Mouse (Mus musculus) liver, embryonic 14.5 days (tissue): ENCODE measurements around the gene Lias. TPM values are rescaled to one million over a fixed set of nuclear protein-coding genes. Genes with fewer than 3 reads are reported as not detected.
A peak's percentile ranks its signal among the peaks of the same experiment; 100 is the strongest.

ENCODE experiments used
- ATAC-seq: fragments of 200-750 bp; cut with Nextera tagmentation; 2 replicates; pipeline ENCODE4 v1.8.0; 2017; ENCODE audit warnings: moderate number of reproducible peaks, mild to moderate bottlenecking, moderate library complexity; ENCODE audit not compliant: insufficient read depth
- DNase-seq, 3 experiments: peaks; one replicate each; pipeline ENCODE4 v3.0.0-alpha.2; 2012 to 2013; ENCODE audit warnings: low read depth in 3 of 3, low spot score in 3 of 3
- H3K27ac ChIP-seq: fragments of 300-500 bp; sonication (generic); 2 replicates; pipeline ENCODE4 v1.5.1; 2014; ENCODE audit warnings: moderate library complexity, mild to moderate bottlenecking, control low read depth, inconsistent platforms
- H3K27me3 ChIP-seq: fragments of 300-500 bp; sonication (generic); 2 replicates; pipeline ENCODE4 v1.6.1; 2014; ENCODE audit warnings: mild to moderate bottlenecking, low read length, moderate library complexity; ENCODE audit not compliant: control insufficient read depth, insufficient read depth
- H3K36me3 ChIP-seq: fragments of 300-500 bp; sonication (generic); replicated peaks from 2 replicates; pipeline ENCODE4 v1.6.1; 2014; ENCODE audit warnings: low read depth; ENCODE audit not compliant: control insufficient read depth, insufficient read depth
- H3K4me1 ChIP-seq, 2 experiments: fragments of 200-500 bp in 1 of 2; fragments of 300-500 bp in 1 of 2; sonication (generic) in 1 of 2; replicated peaks; 2 replicates each; pipeline ENCODE4 v1.6.1; 2012 to 2014; ENCODE audit warnings: antibody characterized with exemption in 1 of 2, inconsistent platforms in 1 of 2, low read length in 1 of 2; ENCODE audit not compliant: control insufficient read depth in 2 of 2, insufficient read depth in 2 of 2
- H3K4me2 ChIP-seq: fragments of 300-500 bp; sonication (generic); 2 replicates; pipeline ENCODE4 v1.6.1; 2014; ENCODE audit warnings: low read depth, mild to moderate bottlenecking, control low read depth, moderate library complexity
- H3K4me3 ChIP-seq, 2 experiments: fragments of 200-500 bp in 1 of 2; fragments of 300-500 bp in 1 of 2; sonication (generic) in 1 of 2; 2 replicates each; pipeline ENCODE4 v1.5.1; 2012 to 2014; ENCODE audit warnings: low read depth in 2 of 2, low read length in 2 of 2, mild to moderate bottlenecking in 2 of 2, control low read depth in 1 of 2, inconsistent platforms in 1 of 2, moderate library complexity in 1 of 2; ENCODE audit not compliant: insufficient read depth in 1 of 2
- H3K9ac ChIP-seq: fragments of 300-500 bp; sonication (generic); replicated peaks from 2 replicates; pipeline ENCODE4 v1.6.1; 2014; ENCODE audit warnings: mild to moderate bottlenecking, control low read depth, moderate library complexity
- H3K9me3 ChIP-seq: fragments of 300-500 bp; sonication (generic); 2 replicates; pipeline ENCODE4 v1.6.1; 2016; ENCODE audit warnings: low read length, mixed read lengths; ENCODE audit not compliant: control insufficient read depth
- CTCF ChIP-seq: IDR thresholded peaks from 2 replicates; pipeline ENCODE4 v1.5.1; 2016; ENCODE audit warnings: antibody characterized with exemption, low read depth, control low read depth
- EP300 ChIP-seq: IDR thresholded peaks from 2 replicates; pipeline ENCODE4 v1.6.1; 2016; ENCODE audit warnings: antibody characterized with exemption, low read depth
- WGBS: fragments of 180-500 bp; shearing (Covaris S2); extraction: QIAGEN DNeasy Blood & Tissue Kit; methylation state at CpG from one replicate; pipeline ENCODE4 v1.1.7; 2014; ENCODE audit not compliant: insufficient replicate concordance; 5-methylcytosine and 5-hydroxymethylcytosine counted together
- polyA plus RNA-seq, 2 experiments: library from polyadenylated mRNA; depleted of rRNA in 1 of 2; stranded (reverse) in 1 of 2; unstranded in 1 of 2; fragments of >200 nt; fragmentation: Nextera tagmentation in 1 of 2; extraction: Ambion mirVana in 1 of 2; gene quantifications; 2 replicates each; pipeline versions ENCODE4 v1.2.1 to v1.2.3; 2012 to 2014

Lias gene
- polyA plus RNA-seq, 2 experiments = 20.3 to 36.5 TPM

- Histone ChIP-seq H3K27me3 (no peaks in the 10 kb centered on the region), H3K4me1 (peaks cover 0 to 8% of the 10 kb centered on the region in 2 experiments; a peak in 1 of 4 replicates), H3K27ac (no peak overlapping the region), H3K9me3 (peaks cover 2% of the 10 kb centered on the region; the same call in 1 of the 2 replicates), H3K4me2 (0 out of 2 replicates have a peak overlapping the region, but pooled peaks have one; percentile 8), H3K9ac (no peak overlapping the region), H3K36me3 (no peaks in the 10 kb centered on the region), H3K4me3 (no peak overlapping the region)
- WGBS = 64% methylated on average over 6 of the region's 6 CpGs
- DNase-seq (no peak), ATAC-seq (peak; percentile 58)
- TF ChIP-seq CTCF = no peak
- no peak for TF ChIP-seq EP300
Measured at GRCm38 (mm10) chr5:65356851-65357250, 34.4 kb upstream of the Lias start.

GRCm38 (mm10) chr5:65357771-65358170 is 33.5 kb upstream of the Lias start:
- Histone ChIP-seq H3K36me3 (no peaks in the 10 kb centered on the region), H3K4me1 (peaks cover 0 to 8% of the 10 kb centered on the region in 2 experiments; a peak in 1 of 4 replicates), H3K27me3 (no peaks in the 10 kb centered on the region), H3K9me3 (peaks cover 2% of the 10 kb centered on the region; the same call in 1 of the 2 replicates), H3K27ac (no peak overlapping the region), H3K4me3 (no peak overlapping the region), H3K4me2 (no peak overlapping the region), H3K9ac (no peak overlapping the region)
- no peak for DNase-seq
- TF ChIP-seq EP300 (no peak), CTCF (no peak)
- no peak for ATAC-seq
- WGBS = 46% methylated on average over 3 of the region's 3 CpGs

- Histone ChIP-seq H3K4me3 (no peak overlapping the region), H3K9ac (no peak overlapping the region), H3K36me3 (no peaks in the 10 kb centered on the region), H3K27ac (no peak overlapping the region), H3K4me1 (0 out of 4 replicates have a peak, but pooled peaks cover 0 to 2% of the 10 kb centered on the region in 2 experiments), H3K4me2 (peak overlapping the region; percentile 26; the same call in 1 of the 2 replicates), H3K27me3 (no peaks in the 10 kb centered on the region), H3K9me3 (no peaks in the 10 kb centered on the region)
- peak; percentile 57; the same call in 1 of the 2 replicates for ATAC-seq
- no peak for DNase-seq
- TF ChIP-seq EP300 = no peak
- TF ChIP-seq CTCF = no peak
- 62% methylated on average over 11 of the region's 11 CpGs for WGBS
Measured at GRCm38 (mm10) chr5:65367837-65368236, 23.5 kb upstream of the Lias start.

GRCm38 (mm10) chr5:65371551-65371950 is 19.7 kb upstream of the Lias start:
- Histone ChIP-seq H3K4me2 (no peak overlapping the region), H3K4me1 (0 out of 4 replicates have a peak, but pooled peaks cover 0 to 3% of the 10 kb centered on the region in 2 experiments), H3K36me3 (no peaks in the 10 kb centered on the region), H3K9ac (no peak overlapping the region), H3K9me3 (no peaks in the 10 kb centered on the region), H3K27ac (no peak overlapping the region), H3K4me3 (no peak overlapping the region), H3K27me3 (no peaks in the 10 kb centered on the region)
- no peak for TF ChIP-seq CTCF
- no peak for TF ChIP-seq EP300
- 78% methylated on average over 7 of the region's 7 CpGs for WGBS
- ATAC-seq (no peak), DNase-seq (no peak)

- Histone ChIP-seq H3K4me1 (0 out of 4 replicates have a peak, but pooled peaks cover 0 to 2% of the 10 kb centered on the region in 2 experiments), H3K4me3 (no peak overlapping the region), H3K9ac (no peak overlapping the region), H3K27me3 (no peaks in the 10 kb centered on the region), H3K4me2 (no peak overlapping the region), H3K9me3 (no peaks in the 10 kb centered on the region), H3K36me3 (no peaks in the 10 kb centered on the region), H3K27ac (no peak overlapping the region)
- ATAC-seq (no peak), DNase-seq (no peak)
- WGBS = 66% methylated on average over 7 of the region's 7 CpGs
- TF ChIP-seq EP300 = no peak
- TF ChIP-seq CTCF = no peak
Measured at GRCm38 (mm10) chr5:65374746-65375145, 16.6 kb upstream of the Lias start.
